Mouse (Mus musculus) gastrocnemius, postnatal 4 days (tissue): ENCODE measurements around the gene Agap2. TPM values are rescaled to one million over a fixed set of nuclear protein-coding genes. Genes with fewer than 3 reads are reported as not detected.
"Not testable (repeated sequence)": the region's sequence is repeated elsewhere in the genome, so short reads cannot be mapped to it uniquely, and the experiment has no call there.

Source experiments
- DNase-seq, 2 experiments: peaks; one replicate each; pipeline ENCODE4 v3.0.0; 2021 to 2022; ENCODE audit warnings: low spot score in 2 of 2, mixed read lengths in 2 of 2
- total RNA-seq, 2 experiments: library from RNA; stranded (reverse); gene quantifications; 2 replicates each; pipeline ENCODE4 v1.2.3; 2021

The Agap2 gene
- total RNA-seq, 2 experiments from 2014 or later = 1.7 to 2.6 TPM

DNA sequence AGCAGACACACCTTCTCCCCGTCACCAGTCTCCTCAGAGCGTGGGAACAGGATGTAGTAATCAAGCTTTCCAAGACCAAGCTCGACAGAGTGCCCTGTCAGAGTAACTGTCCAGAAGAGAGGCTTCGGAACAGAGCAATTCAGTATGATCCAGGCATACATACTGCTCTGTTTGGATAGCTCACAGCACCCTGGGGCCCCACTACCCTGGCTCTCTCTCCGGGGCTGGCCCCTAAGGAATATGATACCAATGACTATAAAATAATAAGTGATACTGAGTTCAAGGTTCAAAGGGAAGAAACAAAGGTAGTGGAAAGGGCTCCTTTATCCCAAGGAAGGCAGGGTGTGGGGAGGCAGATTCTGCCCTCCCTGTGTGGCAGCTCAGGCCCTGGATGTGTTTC is 57.4 kb downstream of the Agap2 start:
- DNase-seq = no peak

DNA sequence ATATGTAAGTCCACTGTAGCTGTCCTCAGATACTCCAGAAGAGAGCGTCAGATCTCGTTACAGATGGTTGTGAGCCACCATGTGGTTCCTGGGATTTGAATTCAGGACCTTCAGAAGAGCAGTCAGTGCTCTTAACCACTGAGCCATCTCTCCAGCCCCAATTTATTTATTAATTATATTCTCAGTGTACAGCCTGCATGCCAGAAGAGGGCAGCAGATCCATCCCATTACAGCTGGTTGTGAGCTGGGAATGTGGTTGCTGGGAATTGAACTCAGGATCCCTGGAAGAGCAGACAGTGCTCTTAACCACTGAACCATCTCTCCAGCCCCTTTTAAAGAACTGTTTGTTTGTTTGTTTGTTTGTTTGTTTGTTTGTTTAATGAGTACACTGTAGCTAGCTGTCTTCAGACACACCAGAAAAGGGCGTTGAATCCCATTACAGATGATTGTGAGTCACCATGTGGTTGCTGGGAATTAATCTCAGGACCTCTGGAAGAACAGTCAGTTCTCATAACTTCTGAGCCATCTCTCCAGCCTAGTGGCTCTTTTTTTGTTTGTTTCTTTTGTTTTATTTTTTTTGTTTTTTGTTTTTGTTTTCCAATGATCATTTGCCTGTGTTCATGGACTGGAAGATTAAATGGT is 59.4 kb downstream of the Agap2 start:
- DNase-seq = not testable (repeated sequence)

DNA sequence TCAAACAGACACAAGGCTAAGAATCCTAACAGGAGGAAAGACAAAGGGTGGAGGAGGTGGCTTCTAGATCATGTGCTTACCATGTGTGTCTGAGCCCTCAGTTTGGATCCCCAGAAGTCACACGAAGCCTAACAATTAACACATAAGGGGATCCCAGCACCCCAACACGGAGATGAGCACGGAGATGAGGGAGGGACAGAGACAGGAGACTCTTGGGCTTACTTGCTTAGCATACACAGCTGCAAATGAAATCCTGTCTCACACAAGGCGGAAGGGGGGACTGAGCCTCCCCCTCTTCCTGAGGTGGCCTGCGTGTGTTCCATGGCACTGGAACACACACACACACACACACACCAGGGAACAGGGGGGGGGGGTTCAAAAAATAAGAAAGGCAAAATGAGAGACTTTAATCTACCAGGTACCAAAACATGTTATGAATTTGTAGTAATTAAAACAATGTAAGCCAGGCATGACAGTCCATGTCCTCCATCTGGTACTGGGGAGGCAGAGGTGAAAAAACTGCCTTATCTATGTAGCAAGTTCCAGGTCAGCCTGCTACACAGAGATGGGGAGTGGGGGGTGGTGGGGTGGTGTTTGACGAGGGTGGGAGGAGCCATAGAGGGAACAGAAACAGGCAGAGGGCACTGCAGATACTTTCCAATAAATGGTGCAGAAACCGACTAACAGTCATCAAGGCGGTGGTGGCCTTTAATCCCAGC is 60.2 kb downstream of the Agap2 start:
- no peak for DNase-seq

DNA sequence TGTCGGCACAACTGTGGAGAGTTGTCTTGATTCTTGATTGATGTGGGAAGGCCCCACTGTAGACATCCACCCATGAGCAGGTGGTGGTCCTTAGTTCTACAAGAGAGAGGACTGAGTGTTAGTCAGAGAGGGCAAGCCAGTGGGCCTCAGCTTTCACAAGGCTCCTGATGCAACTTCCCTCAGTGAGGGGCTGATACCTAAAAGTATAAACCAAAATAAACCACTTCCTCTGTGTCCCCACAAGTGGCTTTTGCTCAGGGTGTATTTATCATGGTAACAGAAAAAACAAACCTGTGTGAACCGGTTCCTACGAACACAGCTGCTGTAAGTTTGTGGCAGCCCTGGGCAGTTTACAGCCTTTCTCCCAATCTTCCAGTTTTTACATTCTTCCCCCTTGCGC is 61.4 kb downstream of the Agap2 start:
- DNase-seq = no peak

- no peak for DNase-seq
Measured at GRCm38 (mm10) chr10:127137896-127138295, 62.8 kb downstream of the Agap2 start.

DNA sequence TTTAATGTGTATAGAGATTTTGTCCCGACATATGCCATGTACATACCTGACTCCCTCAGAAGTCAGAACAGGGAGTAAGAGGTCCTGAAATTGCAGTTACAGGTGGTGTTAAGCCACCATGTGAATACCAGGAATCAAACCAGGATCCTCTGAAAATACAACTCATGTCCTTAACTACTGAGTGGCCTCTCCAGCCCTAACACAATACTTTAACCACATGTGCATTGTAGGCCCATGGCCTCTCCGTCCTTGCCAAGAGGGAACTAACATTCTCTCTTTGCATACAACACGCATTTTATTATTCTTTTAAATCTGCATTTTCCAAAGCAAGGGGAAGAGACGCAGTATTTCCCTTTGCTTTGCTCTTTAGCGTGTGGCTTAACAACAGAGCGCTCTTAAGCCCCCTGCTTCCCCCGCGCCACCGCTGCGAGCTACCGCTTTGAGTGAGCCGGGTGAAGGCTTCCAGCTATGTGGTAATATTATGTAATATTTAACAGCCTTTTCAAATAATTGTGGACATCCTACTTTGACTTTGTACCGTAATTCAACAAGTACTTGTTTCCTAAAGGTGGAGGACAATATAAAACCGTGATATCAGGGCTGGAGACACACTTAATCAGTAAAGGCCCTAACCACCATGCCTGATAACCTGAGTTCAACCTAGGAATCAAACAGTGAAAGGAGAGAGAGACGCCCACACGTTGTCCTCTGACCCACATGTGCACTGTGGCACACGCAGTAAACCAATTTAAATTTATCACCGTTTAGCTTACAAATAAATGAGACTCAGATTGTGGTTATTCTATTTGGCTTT is 63.5 kb downstream of the Agap2 start:
- no peak for DNase-seq

GRCm38 (mm10) chr10:127140971-127141370 is 65.9 kb downstream of the Agap2 start:
- no peak for DNase-seq

DNA sequence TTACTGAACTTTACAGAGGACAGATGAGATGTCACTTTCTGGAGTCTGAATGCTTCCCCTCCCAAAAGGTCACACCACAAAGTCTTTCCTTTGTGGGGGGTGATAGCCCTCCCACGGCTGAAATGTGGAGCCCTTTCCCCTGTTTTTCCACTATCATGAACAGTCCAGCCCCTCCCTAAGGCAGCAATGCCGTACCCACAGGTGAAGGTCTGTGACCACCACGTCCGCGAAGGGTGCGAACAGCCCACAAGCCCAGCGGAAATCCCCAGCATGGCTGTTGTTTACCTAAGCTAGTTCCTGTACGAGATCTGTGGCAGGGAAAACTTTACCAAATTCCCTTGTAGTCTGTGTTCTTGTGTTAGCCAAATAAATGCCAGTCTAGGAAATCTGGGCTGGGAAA is 66.4 kb downstream of the Agap2 start:
- no peak for DNase-seq

Other genes with a start within 250 kb of the Agap2 start
- 1 to 10 TPM; 4.3 to 5.4 TPM for gene Atp23, start 173.9 kb upstream of the Agap2 start, total RNA-seq
- 100 to 1,000 TPM; 194 to 205 TPM for gene Ctdsp2, start 96.6 kb upstream of the Agap2 start, total RNA-seq
- under 1 TPM; 0.42 to 0.52 TPM for gene Avil, start 74.6 kb upstream of the Agap2 start, total RNA-seq
- 10 to 100 TPM; 29.2 to 38.5 TPM for gene Tsfm, start 44.4 kb upstream of the Agap2 start, total RNA-seq
- 10 to 100 TPM; 18.3 to 18.8 TPM for gene Mettl1, start 33.9 kb upstream of the Agap2 start, total RNA-seq
- 1 to 10 TPM in 1 of 2 experiments, under 1 TPM in 1; 0.78 to 1.1 TPM for gene Eef1akmt3, start 33.8 kb upstream of the Agap2 start, total RNA-seq
- under 1 TPM; 0.78 to 0.86 TPM for gene Cyp27b1, start 27.0 kb upstream of the Agap2 start, total RNA-seq
- gene March9, start 15.1 kb upstream of the Agap2 start, total RNA-seq = 1 to 10 TPM; 1.6 to 1.7 TPM
- 100 to 1,000 TPM; 225 to 253 TPM for gene Cdk4, start 11.8 kb upstream of the Agap2 start, total RNA-seq
- gene Tspan31, start 5.0 kb upstream of the Agap2 start, total RNA-seq = 10 to 100 TPM; 39.5 to 44.3 TPM
- 10 to 100 TPM; 42.6 to 42.8 TPM for gene Os9, start 45.8 kb downstream of the Agap2 start, total RNA-seq
- gene B4galnt1, start 89.9 kb downstream of the Agap2 start, total RNA-seq = 1 to 10 TPM; 3.4 to 3.6 TPM
- 1 to 10 TPM; 3.8 to 4.3 TPM for gene Slc26a10, start 105.4 kb downstream of the Agap2 start, total RNA-seq
- 10 to 100 TPM; 40.4 to 43.0 TPM for gene Arhgef25, start 114.8 kb downstream of the Agap2 start, total RNA-seq
- 10 to 100 TPM; 43.8 to 49.7 TPM for gene Dtx3, start 120.4 kb downstream of the Agap2 start, total RNA-seq
- 10 to 100 TPM; 11.5 to 12.7 TPM for gene Pip4k2c, start 136.3 kb downstream of the Agap2 start, total RNA-seq
- 1 to 10 TPM; 1.2 to 1.4 TPM for gene Kif5a, start 188.1 kb downstream of the Agap2 start, total RNA-seq
- 100 to 1,000 TPM; 145 to 146 TPM for gene Dctn2, start 191.1 kb downstream of the Agap2 start, total RNA-seq
- gene Mbd6, start 213.7 kb downstream of the Agap2 start, total RNA-seq = 10 to 100 TPM; 34.2 to 41.9 TPM
- gene Mars, start 236.5 kb downstream of the Agap2 start, total RNA-seq = 10 to 100 TPM; 47.5 to 48.0 TPM
- gene Arhgap9, start 246.7 kb downstream of the Agap2 start, total RNA-seq = 1 to 10 TPM; 2.8 to 3.9 TPM